Mouse (Mus musculus) C2C12 (cell line): ENCODE measurements around the gene Wdr83. TPM values are rescaled to one million over a fixed set of nuclear protein-coding genes. Genes with fewer than 3 reads are reported as not detected.

Source experiments
- H3K27me3 ChIP-seq: one replicate; pipeline ENCODE4 v1.6.1; 2011; ENCODE audit not compliant: control insufficient read depth, insufficient read depth, insufficient read length
- H3K36me3 ChIP-seq: one replicate; pipeline ENCODE4 v1.6.1; 2011; ENCODE audit not compliant: control insufficient read depth, insufficient read depth
- H3K4me3 ChIP-seq: one replicate; pipeline ENCODE4 v1.5.1; 2011; ENCODE audit warnings: mild to moderate bottlenecking, control low read depth; ENCODE audit not compliant: poor library complexity, insufficient read depth, severe bottlenecking
- H3K79me2 ChIP-seq: one replicate; pipeline ENCODE4 v1.6.1; 2011; ENCODE audit not compliant: control insufficient read depth, insufficient read depth
- H3K79me3 ChIP-seq: one replicate; pipeline ENCODE4 v1.6.1; 2011; ENCODE audit warnings: low read depth, control low read depth
- H3ac ChIP-seq: one replicate; pipeline ENCODE3; 2011; ENCODE audit warnings: low read depth; ENCODE audit not compliant: control insufficient read depth, insufficient read length
- CEBPB ChIP-seq: IDR thresholded peaks from one replicate; pipeline ENCODE4 v1.6.1; 2011; ENCODE audit warnings: low read depth, mild to moderate bottlenecking, control low read depth, moderate library complexity
- CTCF ChIP-seq: IDR thresholded peaks from one replicate; pipeline ENCODE4 v1.5.1; 2011; ENCODE audit not compliant: control insufficient read depth, insufficient read depth, insufficient read length
- FOSL1 ChIP-seq: IDR thresholded peaks from one replicate; pipeline ENCODE4 v1.8.0; 2011; ENCODE audit warnings: mild to moderate bottlenecking, low read length; ENCODE audit not compliant: poor library complexity, insufficient read depth, severe bottlenecking
- MAX ChIP-seq: IDR thresholded peaks from one replicate; pipeline ENCODE4 v1.6.1; 2011; ENCODE audit warnings: mild to moderate bottlenecking, control low read depth
- MYOD1 ChIP-seq: IDR thresholded peaks from one replicate; pipeline ENCODE4 v1.6.1; 2011; ENCODE audit warnings: low read depth; ENCODE audit not compliant: control insufficient read depth, insufficient read length
- MYOG ChIP-seq: IDR thresholded peaks from one replicate; pipeline ENCODE4 v1.6.1; 2011; ENCODE audit not compliant: control insufficient read depth, insufficient read length; ENCODE audit errors: extremely low read depth
- USF1 ChIP-seq: IDR thresholded peaks from one replicate; pipeline ENCODE4 v1.6.1; 2011; ENCODE audit warnings: low read depth, mild to moderate bottlenecking, control low read depth, moderate library complexity
- polyA plus RNA-seq: library from polyadenylated mRNA; unstranded; fragments of >200 nt; fragmentation: generic; extraction: Trizol; gene quantifications from one replicate; pipeline ENCODE4 v1.2.1, GENCODE M21; 2012; ENCODE audit warnings: missing spikeins

The Wdr83 gene
- polyA plus RNA-seq, 1 experiment = 25.0 TPM

DNA sequence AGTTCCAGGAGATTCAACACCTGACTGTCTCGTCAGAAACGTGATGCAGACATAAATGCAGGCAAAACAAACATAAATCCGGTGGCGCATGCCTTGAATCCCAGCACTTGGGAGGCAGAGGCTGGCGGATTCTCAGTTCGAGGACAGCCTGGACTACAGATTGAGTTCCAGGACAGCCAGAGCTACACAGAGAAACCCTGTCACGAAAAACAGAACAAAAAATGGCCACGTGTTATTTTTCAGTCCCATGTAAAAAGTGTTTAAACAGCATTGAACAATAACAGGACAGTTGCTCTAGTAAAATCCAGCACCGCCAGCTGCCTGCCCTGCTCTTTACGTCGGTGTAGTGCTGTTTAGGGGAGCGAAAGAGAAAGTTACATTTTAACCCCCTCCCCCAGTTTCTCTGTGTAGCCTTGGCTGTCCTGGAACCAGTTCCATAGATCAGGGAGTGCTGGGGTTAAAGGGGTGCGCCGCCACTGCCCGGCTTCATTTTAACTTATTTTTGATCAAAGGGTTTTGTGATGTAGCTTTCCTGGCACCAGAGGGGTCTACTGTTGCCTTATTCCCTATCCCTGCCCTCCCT is 45.3 kb downstream of the Wdr83 start:
- Histone ChIP-seq H3ac (peak overlapping the region; percentile 85), H3K36me3 (peaks cover 44% of the 10 kb centered on the region)
- TF ChIP-seq USF1 (no peak), FOSL1 (no peak), MYOD1 (no peak), CEBPB (no peak), MAX (no peak), CTCF (no peak), MYOG (no peak)

DNA sequence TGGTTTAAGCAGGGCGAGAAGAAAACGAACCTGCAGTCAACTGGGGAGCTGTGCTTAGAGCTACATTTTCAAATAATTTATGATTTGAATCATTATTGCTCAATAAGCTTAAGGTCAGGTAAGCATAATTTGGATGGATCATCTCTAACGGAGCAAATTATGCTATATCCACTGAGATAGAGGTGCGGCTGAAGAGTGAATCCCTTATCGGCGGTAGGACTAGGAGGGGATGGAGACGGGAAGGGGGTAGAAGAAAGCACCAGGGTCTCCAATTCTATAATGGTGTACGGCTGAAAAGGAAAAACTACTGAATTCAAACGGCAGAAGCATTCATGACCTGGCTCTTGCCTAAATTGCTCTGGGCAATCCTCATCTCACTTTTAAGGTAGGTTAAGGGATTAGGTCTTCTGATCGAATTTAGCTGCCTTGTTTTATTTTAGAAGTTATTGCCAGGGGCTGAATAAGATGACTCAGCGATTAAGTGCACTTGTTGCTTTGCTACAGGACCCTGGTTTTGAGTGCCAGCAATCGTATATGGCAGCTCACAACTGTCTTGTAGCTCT is 45.9 kb downstream of the Wdr83 start:
- Histone ChIP-seq H3K79me3 (peaks cover 54% of the 10 kb centered on the region), H3K36me3 (peaks cover 44% of the 10 kb centered on the region), H3ac (peak overlapping the region; percentile 39), H3K4me3 (no peak overlapping the region), H3K27me3 (no peaks in the 10 kb centered on the region), H3K79me2 (peaks cover 80% of the 10 kb centered on the region)
- TF ChIP-seq USF1 (no peak), MYOG (no peak), FOSL1 (no peak), CEBPB (no peak), MAX (no peak), MYOD1 (no peak), CTCF (no peak)

More for the DNA sequence above, 45.3 kb downstream of the Wdr83 start:
- H3K4me3 ChIP-seq = peak overlapping the region; percentile 79
- H3K27me3 ChIP-seq = no peaks in the 10 kb centered on the region
- H3K79me2 ChIP-seq = peaks cover 80% of the 10 kb centered on the region
- H3K79me3 ChIP-seq = peaks cover 54% of the 10 kb centered on the region

DNA sequence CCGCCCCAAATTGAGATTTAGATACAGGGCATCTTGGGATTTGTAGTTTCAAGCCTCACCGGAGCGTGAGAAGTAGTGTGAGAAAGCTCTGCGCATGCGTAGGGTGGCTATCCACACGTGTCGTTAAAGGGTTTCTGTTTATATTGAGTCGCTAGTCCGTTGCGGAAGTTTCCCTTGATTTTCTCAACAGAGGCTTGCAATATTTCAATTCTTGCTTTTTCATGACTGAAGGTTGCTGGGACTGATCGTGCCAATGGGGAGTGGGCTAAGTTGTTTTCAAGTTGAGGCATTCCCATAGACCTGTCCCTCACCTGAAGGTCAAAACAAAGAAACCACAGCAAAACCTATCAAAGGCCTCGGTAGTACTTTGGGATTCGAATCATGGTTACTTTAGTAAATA is 46.3 kb downstream of the Wdr83 start:
- Histone ChIP-seq H3K79me3 (peaks cover 54% of the 10 kb centered on the region), H3K36me3 (peaks cover 44% of the 10 kb centered on the region), H3ac (no peak overlapping the region), H3K79me2 (peaks cover 80% of the 10 kb centered on the region), H3K4me3 (no peak overlapping the region), H3K27me3 (no peaks in the 10 kb centered on the region)
- no peak for TF ChIP-seq USF1
- TF ChIP-seq MYOD1 = no peak

DNA sequence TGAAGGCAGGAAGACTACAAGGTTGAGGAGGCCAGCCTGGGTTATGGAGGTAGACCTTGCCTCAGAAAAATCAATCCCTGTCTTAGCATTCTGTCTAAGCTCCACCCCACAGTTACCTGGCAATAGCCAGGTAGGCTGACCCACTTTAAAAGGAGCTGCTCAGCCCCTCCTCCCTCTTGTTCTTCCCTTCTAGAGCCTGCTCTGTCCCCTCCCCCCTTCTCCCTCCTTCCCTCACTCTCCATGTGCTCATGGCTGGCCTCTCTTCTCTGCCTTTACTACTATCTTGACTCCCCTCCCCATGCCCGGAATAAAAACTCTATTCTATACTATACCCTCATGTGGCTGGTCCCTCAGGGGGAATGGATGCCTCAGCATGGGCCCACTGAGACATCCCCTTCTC is 47.2 kb downstream of the Wdr83 start:
- Histone ChIP-seq H3K79me3 (peaks cover 54% of the 10 kb centered on the region), H3K36me3 (peaks cover 50% of the 10 kb centered on the region), H3K4me3 (no peak overlapping the region), H3ac (no peak overlapping the region), H3K79me2 (peaks cover 80% of the 10 kb centered on the region), H3K27me3 (no peaks in the 10 kb centered on the region)
- TF ChIP-seq USF1 = no peak
- no peak for TF ChIP-seq FOSL1
- no peak for TF ChIP-seq CTCF
- no peak for TF ChIP-seq MYOG
- TF ChIP-seq MAX = no peak
- no peak for TF ChIP-seq MYOD1
- TF ChIP-seq CEBPB = no peak

DNA sequence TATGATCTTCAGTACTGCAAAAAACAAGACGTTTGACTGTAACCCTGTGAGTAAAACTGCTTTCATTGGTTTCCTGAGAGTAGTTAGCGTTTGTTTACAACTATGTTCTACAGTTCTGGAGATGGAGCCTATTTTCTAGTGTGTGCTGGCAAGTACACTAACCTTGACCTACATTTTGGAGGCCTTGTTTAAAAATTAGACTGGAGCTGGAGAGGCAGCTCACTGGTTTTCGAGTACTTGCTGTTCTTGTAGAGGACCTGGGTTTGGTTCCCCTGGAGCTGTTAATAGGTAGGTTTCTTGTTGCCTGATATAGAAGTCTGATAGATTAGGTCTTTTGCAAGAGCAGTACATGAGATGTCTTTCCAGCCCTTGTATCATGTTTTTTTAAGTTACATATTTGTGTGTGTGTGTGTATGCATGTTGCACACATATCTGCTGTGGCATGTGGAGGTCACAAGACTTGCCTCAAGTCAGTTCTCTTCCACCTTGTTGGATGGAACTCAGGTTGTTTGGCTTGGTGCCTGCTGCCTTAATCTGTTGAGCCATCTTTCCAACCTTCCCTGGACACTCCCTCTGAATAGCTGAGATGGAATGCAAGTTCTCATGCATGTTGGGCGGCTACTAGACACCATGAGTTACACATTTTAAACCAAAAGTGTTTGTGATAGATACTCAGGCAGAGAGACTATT is 48.3 kb downstream of the Wdr83 start:
- Histone ChIP-seq H3K4me3 (no peak overlapping the region), H3K36me3 (peaks cover 52% of the 10 kb centered on the region), H3K79me3 (peaks cover 54% of the 10 kb centered on the region), H3K79me2 (peaks cover 80% of the 10 kb centered on the region), H3ac (no peak overlapping the region), H3K27me3 (no peaks in the 10 kb centered on the region)
- no peak for TF ChIP-seq FOSL1
- no peak for TF ChIP-seq CEBPB
- TF ChIP-seq USF1 = no peak
- TF ChIP-seq MAX = no peak
- TF ChIP-seq CTCF = no peak
- no peak for TF ChIP-seq MYOD1
- no peak for TF ChIP-seq MYOG

DNA sequence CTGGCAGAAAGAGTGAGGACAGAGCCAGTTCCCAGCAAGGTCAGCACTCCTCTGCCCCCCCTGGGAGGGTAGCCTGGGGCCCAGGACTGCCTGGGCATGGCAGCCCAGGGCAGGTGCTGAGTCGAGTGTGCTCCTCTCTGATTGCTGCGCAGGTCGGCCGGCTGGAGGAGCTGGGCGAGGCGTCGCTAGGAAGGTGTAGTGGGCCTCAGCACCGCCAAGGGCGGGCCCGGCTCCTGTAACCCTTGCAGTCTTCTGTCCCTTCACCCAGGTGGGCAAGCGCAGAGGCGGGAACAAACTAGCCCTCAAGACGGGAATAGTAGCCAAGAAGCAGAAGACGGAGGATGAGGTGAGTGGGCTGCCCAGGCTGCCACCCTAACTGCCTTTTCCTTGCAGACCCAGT is 51.8 kb downstream of the Wdr83 start:
- Histone ChIP-seq H3ac (no peak overlapping the region), H3K79me3 (peaks cover 64% of the 10 kb centered on the region), H3K79me2 (peaks cover 81% of the 10 kb centered on the region), H3K36me3 (peaks cover 52% of the 10 kb centered on the region), H3K27me3 (no peaks in the 10 kb centered on the region), H3K4me3 (no peak overlapping the region)
- TF ChIP-seq MYOG = no peak
- no peak for TF ChIP-seq USF1
- no peak for TF ChIP-seq CEBPB
- TF ChIP-seq MAX = no peak
- TF ChIP-seq CTCF = no peak
- TF ChIP-seq FOSL1 = no peak
- TF ChIP-seq MYOD1 = no peak
